Mouse (Mus musculus) stomach, embryonic 14.5 days (tissue): ENCODE results near the gene Prkar2b. TPM values are rescaled to one million over a fixed set of nuclear protein-coding genes. Genes with fewer than 3 reads are reported as not detected.
A peak's percentile ranks its signal among the peaks of the same experiment; 100 is the strongest.
"Not testable (repeated sequence)": the region's sequence is repeated elsewhere in the genome, so short reads cannot be mapped to it uniquely, and the experiment has no call there.

Experiments
- ATAC-seq: fragments of 200-750 bp; cut with Nextera tagmentation; 2 replicates; pipeline ENCODE4 v1.8.0; 2017; ENCODE audit warnings: low read depth, moderate TSS enrichment; ENCODE audit not compliant: insufficient number of reproducible peaks, insufficient read depth, low FRiP score
- H3K27ac ChIP-seq: fragments of 300-500 bp; sonication (generic); 2 replicates; pipeline ENCODE4 v1.5.1; 2014; ENCODE audit warnings: mild to moderate bottlenecking, low read length, moderate library complexity, mixed read lengths
- H3K27me3 ChIP-seq: fragments of 300-500 bp; sonication (generic); 2 replicates; pipeline ENCODE4 v1.6.1; 2014; ENCODE audit warnings: low read length, control low read depth, mixed read lengths; ENCODE audit not compliant: control insufficient read depth, insufficient read depth
- H3K36me3 ChIP-seq: fragments of 300-500 bp; sonication (generic); 2 replicates; pipeline ENCODE4 v1.6.1; 2014; ENCODE audit warnings: mild to moderate bottlenecking, control low read depth, low read length, moderate library complexity, mixed read lengths; ENCODE audit not compliant: control insufficient read depth, insufficient read depth
- H3K4me1 ChIP-seq: fragments of 300-500 bp; sonication (generic); 2 replicates; pipeline ENCODE4 v1.6.1; 2014; ENCODE audit warnings: low read length, control low read depth, mixed read lengths; ENCODE audit not compliant: control insufficient read depth, insufficient read depth
- H3K4me2 ChIP-seq: fragments of 300-500 bp; sonication (generic); replicated peaks from 2 replicates; pipeline ENCODE4 v1.6.1; 2014; ENCODE audit warnings: low read depth, low read length, control low read depth
- H3K4me3 ChIP-seq: fragments of 300-500 bp; sonication (generic); 2 replicates; pipeline ENCODE4 v1.5.1; 2014; ENCODE audit warnings: low read depth, low read length, control low read depth
- H3K9ac ChIP-seq: fragments of 300-500 bp; sonication (generic); replicated peaks from 2 replicates; pipeline ENCODE4 v1.6.1; 2014; ENCODE audit warnings: low read depth, mild to moderate bottlenecking, control low read depth, low read length, moderate library complexity, mixed read lengths
- H3K9me3 ChIP-seq: fragments of 300-500 bp; sonication (generic); 2 replicates; pipeline ENCODE4 v1.6.1; 2016; ENCODE audit warnings: low read depth, low read length, control low read depth; ENCODE audit not compliant: control insufficient read depth
- WGBS: fragments of 180-500 bp; shearing (Covaris S2); extraction: QIAGEN DNeasy Blood & Tissue Kit; methylation state at CpG from one replicate; pipeline ENCODE4 v1.1.7; 2014; 5-methylcytosine and 5-hydroxymethylcytosine counted together
- polyA plus RNA-seq: library from polyadenylated mRNA; unstranded; fragments of >200 nt; fragmentation: Nextera tagmentation; extraction: Ambion mirVana; gene quantifications from 2 replicates; pipeline ENCODE4 v1.2.1, GENCODE M21; 2014

The Prkar2b gene
- polyA plus RNA-seq, 1 experiment from 2014 or later = 34.0 TPM

DNA sequence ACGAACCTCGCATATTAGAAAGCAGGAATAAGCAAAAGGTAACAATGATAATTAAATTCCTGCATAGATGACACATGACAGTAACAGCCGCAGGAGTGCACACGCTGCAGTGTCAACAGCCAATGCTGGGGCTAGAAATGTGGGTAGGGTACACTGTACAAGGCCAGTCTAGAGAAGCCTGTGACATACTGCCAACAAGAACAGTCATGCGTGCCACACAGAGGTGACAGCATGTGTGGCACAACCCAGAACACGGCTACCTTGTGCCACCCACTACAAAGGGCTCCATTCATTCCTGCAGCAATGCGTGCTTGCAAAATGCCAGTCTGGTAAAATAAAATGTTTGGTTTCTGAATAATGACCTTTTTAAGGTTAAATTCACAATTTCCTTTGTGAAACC lies 28.2 kb downstream of the Prkar2b start:
- WGBS = 90% methylated on average over 7 of the region's 7 CpGs
- H3K27ac ChIP-seq = no peak overlapping the region
- no peak overlapping the region for H3K9ac ChIP-seq
- H3K27me3 ChIP-seq = no peaks in the 10 kb centered on the region
- H3K36me3 ChIP-seq = no peaks in the 10 kb centered on the region
- no peak for ATAC-seq
- no peaks in the 10 kb centered on the region for H3K9me3 ChIP-seq
- no peak overlapping the region for H3K4me2 ChIP-seq
- no peak overlapping the region for H3K4me3 ChIP-seq
- H3K4me1 ChIP-seq = no peaks in the 10 kb centered on the region

DNA sequence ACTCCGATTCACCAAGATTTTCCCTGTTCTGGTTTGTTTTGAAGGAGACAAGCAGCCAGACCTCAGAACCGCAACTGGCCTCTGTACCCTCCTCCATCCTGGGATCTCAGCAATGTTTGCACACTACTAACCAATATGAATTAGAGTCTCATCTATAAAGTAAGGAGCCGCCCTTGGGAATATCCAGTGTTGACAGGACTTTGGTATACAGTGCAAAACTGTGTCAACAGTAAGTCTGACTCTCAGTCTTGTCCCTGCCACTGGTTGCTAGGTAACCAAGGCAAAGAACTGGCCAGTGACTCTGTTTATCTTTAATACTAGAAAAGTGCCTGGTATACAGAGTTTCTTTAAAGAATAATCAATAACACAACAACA lies 42.7 kb downstream of the Prkar2b start:
- no peaks in the 10 kb centered on the region for H3K9me3 ChIP-seq
- no peak overlapping the region for H3K4me3 ChIP-seq
- no peak overlapping the region for H3K4me2 ChIP-seq
- ATAC-seq = peak; percentile 68
- H3K27me3 ChIP-seq = no peaks in the 10 kb centered on the region
- 42% methylated on average over 3 of the region's 3 CpGs for WGBS
- 0 out of 2 replicates have a peak, but pooled peaks cover 6% of the 10 kb centered on the region for H3K4me1 ChIP-seq
- no peak overlapping the region for H3K9ac ChIP-seq
- H3K27ac ChIP-seq = no peak overlapping the region
- H3K36me3 ChIP-seq = no peaks in the 10 kb centered on the region

DNA sequence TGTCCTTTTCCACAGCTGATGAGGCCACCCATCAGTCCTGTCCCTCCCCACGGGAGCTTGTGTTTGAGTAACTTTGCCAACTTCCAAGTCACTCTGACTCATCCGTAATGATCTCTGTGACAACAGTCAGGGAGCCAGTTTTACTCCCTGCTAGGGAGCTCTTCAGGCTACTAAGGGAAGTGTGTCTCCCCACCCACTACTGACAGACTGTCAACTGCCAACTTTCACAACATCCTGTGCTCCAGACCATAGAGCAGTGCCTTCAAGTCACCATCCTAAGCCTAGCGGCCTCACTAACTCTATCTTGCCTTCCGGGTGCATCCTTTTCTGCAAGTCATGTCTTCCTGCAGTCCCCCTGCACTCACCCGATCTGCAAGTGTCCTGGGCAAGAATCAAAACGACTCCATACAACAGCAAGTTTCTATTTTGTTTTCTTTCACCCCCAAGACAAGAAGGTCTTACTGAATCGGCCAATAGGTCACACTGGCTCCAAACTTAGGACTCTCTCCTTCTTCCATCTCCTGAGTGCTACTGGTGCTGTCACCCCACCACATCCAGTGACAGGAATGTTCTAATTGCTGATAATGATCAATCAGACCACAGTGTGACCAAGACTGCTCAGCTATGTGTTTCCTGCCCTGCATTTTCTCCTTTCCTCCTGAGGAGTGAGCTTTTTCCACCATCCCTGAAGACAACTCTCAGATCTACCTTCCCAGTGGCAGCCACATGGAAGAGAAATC lies 43.3 kb downstream of the Prkar2b start:
- Histone ChIP-seq H3K9me3 (no peaks in the 10 kb centered on the region), H3K4me3 (no peak overlapping the region), H3K9ac (no peak overlapping the region), H3K27me3 (no peaks in the 10 kb centered on the region), H3K27ac (no peak overlapping the region), H3K4me1 (0 out of 2 replicates have a peak, but pooled peaks cover 6% of the 10 kb centered on the region), H3K36me3 (no peaks in the 10 kb centered on the region), H3K4me2 (no peak overlapping the region)
- WGBS = 38% methylated on average over 7 of the region's 7 CpGs
- no peak for ATAC-seq

DNA sequence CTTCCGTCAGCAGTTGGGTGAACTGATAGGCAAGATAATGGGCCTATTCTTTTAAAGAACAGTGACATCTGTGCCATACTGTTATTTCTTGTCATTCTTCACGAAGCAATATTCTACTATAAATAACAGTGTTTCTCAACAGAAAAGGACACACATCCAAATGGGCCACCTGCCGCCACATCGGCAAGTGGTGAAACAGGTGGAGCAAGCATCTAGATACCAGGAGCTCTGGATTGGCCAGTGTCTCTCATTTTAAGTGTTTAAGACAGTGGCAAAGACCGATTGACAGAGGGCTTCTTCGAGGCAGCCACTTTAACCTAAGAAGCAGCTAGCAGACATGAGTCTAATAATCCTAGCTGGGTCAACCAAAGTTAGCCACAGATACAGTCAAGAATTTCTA lies 44.6 kb downstream of the Prkar2b start:
- Histone ChIP-seq H3K36me3 (no peaks in the 10 kb centered on the region), H3K9me3 (no peaks in the 10 kb centered on the region), H3K4me1 (0 out of 2 replicates have a peak, but pooled peaks cover 6% of the 10 kb centered on the region), H3K27ac (no peak overlapping the region), H3K9ac (no peak overlapping the region), H3K27me3 (no peaks in the 10 kb centered on the region), H3K4me3 (no peak overlapping the region), H3K4me2 (no peak overlapping the region)
- no peak for ATAC-seq
- 80% methylated on average over 6 of the region's 6 CpGs for WGBS

DNA sequence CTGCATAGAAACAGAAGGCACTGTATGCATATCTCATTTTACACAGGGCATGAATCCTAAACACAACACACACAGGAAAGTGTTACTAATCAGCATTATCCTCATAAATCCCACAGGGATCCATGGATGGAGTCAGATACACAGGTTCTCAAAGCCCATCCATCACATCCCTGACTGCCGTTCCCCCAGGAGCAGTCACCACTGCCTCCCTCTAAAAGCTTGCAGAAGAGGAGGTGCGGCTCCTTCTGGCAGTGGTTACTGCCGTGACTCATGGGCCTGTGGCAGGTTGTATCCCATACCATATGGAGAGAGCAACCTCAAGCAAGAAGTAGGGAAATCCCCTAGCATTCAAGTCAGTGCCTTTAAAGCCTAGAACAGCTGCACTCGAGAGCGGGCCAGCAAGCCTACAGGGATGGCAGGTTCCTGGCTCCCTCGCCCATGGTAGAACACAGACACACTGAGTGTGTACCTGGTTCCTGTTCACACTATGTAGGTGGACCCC lies 45.8 kb downstream of the Prkar2b start:
- 36% methylated on average over 6 of the region's 6 CpGs for WGBS
- Histone ChIP-seq H3K4me3 (no peak overlapping the region), H3K27me3 (no peaks in the 10 kb centered on the region), H3K27ac (no peak overlapping the region), H3K4me2 (no peak overlapping the region), H3K9ac (no peak overlapping the region), H3K9me3 (no peaks in the 10 kb centered on the region), H3K4me1 (0 out of 2 replicates have a peak, but pooled peaks cover 6% of the 10 kb centered on the region), H3K36me3 (no peaks in the 10 kb centered on the region)
- ATAC-seq = peak; percentile 59; the same call in 1 of the 2 replicates

DNA sequence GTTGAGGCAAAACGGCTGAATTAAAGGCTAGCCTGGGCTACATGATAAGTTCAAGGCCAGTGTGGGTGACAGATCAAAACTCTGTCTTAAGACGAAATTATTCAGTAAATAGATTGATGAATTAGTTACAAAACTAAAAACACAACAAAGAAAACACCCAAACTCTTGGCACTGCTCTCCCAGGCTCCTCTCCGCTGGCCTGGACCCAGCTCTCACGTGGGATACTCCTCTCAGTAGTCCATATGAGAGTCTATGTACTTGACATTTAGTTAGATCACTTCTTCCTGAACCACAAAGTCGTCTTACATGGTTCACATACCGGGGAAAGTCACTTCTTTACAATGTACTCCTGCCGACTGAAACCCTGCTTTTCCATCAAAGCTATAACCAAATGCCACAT lies 46.3 kb downstream of the Prkar2b start:
- no peak for ATAC-seq
- H3K9me3 ChIP-seq = no peaks in the 10 kb centered on the region

DNA sequence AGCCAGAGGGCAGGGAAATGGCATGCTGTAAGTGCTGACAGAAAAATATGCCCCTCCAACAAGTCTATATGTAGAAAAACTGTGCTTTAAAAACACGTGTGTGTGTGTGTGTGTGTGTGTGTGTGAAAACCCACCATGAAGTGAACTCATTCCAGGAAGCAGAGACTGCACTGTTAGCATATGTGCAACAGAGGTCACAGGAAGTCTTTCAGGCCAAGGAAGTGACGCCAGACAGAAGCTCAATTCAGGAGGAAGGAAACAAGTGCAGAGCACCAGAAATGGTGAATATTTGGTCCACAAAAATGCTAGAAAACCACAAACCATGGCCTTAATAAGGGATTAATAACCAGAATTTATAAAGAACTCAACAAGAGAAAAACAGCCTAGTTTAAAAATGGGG lies 48.9 kb downstream of the Prkar2b start:
- 76% methylated on average over 2 of the region's 2 CpGs for WGBS
- Histone ChIP-seq H3K4me3 (no peak overlapping the region), H3K4me2 (no peak overlapping the region), H3K27me3 (no peaks in the 10 kb centered on the region), H3K4me1 (no peaks in the 10 kb centered on the region), H3K27ac (no peak overlapping the region), H3K9me3 (no peaks in the 10 kb centered on the region), H3K36me3 (no peaks in the 10 kb centered on the region), H3K9ac (no peak overlapping the region)
- no peak for ATAC-seq

More for the DNA sequence above, 46.3 kb downstream of the Prkar2b start:
- H3K4me1 ChIP-seq = 0 out of 2 replicates have a peak, but pooled peaks cover 6% of the 10 kb centered on the region
- no peak overlapping the region for H3K9ac ChIP-seq
- 56% methylated on average over 7 of the region's 7 CpGs for WGBS
- no peaks in the 10 kb centered on the region for H3K27me3 ChIP-seq
- no peaks in the 10 kb centered on the region for H3K36me3 ChIP-seq
- no peak overlapping the region for H3K4me2 ChIP-seq
- no peak overlapping the region for H3K4me3 ChIP-seq
- H3K27ac ChIP-seq = no peak overlapping the region

DNA sequence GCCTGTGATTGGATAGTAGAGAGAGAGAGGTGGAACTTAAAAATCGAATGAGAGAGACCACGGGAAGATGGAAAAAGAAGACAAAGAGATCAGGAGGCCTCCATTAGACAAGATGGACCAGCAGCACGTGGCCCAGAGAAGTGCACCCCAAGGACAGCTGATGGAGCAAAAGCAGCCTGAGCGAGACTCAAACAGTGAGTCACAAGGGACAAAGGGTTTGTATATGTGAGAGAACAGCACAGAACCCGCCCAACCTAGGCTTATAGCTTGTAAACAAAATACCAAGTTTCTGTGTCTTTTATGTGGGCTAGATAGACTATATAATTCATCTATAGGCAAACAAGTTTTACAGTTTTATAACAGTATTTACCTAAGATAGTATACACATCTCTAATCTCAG lies 50.0 kb downstream of the Prkar2b start:
- WGBS = 77% methylated on average over 5 of the region's 5 CpGs
- no peak for ATAC-seq
- no peaks in the 10 kb centered on the region for H3K4me1 ChIP-seq
- H3K9ac ChIP-seq = no peak overlapping the region
- H3K9me3 ChIP-seq = no peaks in the 10 kb centered on the region
- H3K4me2 ChIP-seq = no peak overlapping the region
- H3K27me3 ChIP-seq = no peaks in the 10 kb centered on the region
- H3K27ac ChIP-seq = no peak overlapping the region
- H3K36me3 ChIP-seq = no peaks in the 10 kb centered on the region
- H3K4me3 ChIP-seq = no peak overlapping the region

DNA sequence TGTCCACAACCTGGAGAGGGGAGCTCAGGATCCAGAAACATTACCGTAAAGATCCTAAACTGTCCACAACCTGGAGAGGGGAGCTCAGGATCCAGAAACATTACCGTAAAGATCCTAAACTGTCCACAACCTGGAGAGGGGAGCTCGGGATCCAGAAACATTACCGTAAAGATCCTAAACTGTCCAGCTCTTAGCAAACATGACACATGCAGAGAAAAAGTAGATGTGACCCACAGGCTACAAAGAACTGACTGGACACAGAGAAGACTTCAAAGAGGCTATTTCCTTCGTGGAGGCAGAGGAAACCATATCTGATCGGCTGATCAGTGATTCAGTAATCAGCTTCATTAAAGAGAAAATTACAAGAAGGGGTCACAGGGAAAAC lies 51.1 kb downstream of the Prkar2b start:
- H3K4me1 ChIP-seq, H3K36me3 ChIP-seq, H3K27ac ChIP-seq, H3K9ac ChIP-seq, H3K4me2 ChIP-seq, ATAC-seq, H3K9me3 ChIP-seq, H3K27me3 ChIP-seq, H3K4me3 ChIP-seq: not testable (repeated sequence)
- WGBS = 45% methylated on average over 5 of the region's 6 CpGs
